Mouse (Mus musculus): ENCODE results near the gene Kcnk2. TPM values are rescaled to one million over a fixed set of nuclear protein-coding genes. Genes with fewer than 3 reads are reported as not detected.

The Kcnk2 gene
- total RNA-seq (2022) = 1 to 10 TPM; 1.5 to 5.0 (median 2.5) TPM

- DNase-seq (ENCODE audit: low spot score) = no peak
These were observed at the start of gene Kcnk2 for GRCm38 (mm10) chr1:189402223-189402943. Gene Kcnk2 (minus strand): TSS chr1:189402273.

GRCm38 (mm10) chr1:189440741-189441140 lies 38.7 kb upstream of the Kcnk2 start:
- no peak for DNase-seq (ENCODE audit: low spot score)

- peak; percentile 11 for DNase-seq (ENCODE audit: low spot score)
These were observed 35.1 kb upstream of the Kcnk2 start for GRCm38 (mm10) chr1:189437126-189437525.

GRCm38 (mm10) chr1:189435452-189435851 lies 33.4 kb upstream of the Kcnk2 start:
- no peak for DNase-seq (ENCODE audit: low spot score)

GRCm38 (mm10) chr1:189431479-189431878 lies 29.4 kb upstream of the Kcnk2 start:
- DNase-seq (ENCODE audit: low spot score) = no peak

GRCm38 (mm10) chr1:189430534-189430933 lies 28.5 kb upstream of the Kcnk2 start:
- DNase-seq (ENCODE audit: low spot score) = no peak

- DNase-seq (ENCODE audit: low spot score) = no peak
These were observed 27.5 kb upstream of the Kcnk2 start for GRCm38 (mm10) chr1:189429566-189429965.

GRCm38 (mm10) chr1:189426252-189426651 lies 24.2 kb upstream of the Kcnk2 start:
- no peak for DNase-seq (ENCODE audit: low spot score)

GRCm38 (mm10) chr1:189419914-189420313 lies 17.8 kb upstream of the Kcnk2 start:
- DNase-seq (ENCODE audit: low spot score) = no peak

GRCm38 (mm10) chr1:189409906-189410305 lies 7.8 kb upstream of the Kcnk2 start:
- DNase-seq (ENCODE audit: low spot score) = no peak

- DNase-seq (ENCODE audit: low spot score) = peak; percentile 32
These were observed 3.1 kb upstream of the Kcnk2 start for GRCm38 (mm10) chr1:189405221-189405620.

GRCm38 (mm10) chr1:189403546-189403945 lies 1.5 kb upstream of the Kcnk2 start:
- no peak for DNase-seq (ENCODE audit: low spot score)

- no peak for DNase-seq (ENCODE audit: low spot score)
These were observed 1.1 kb upstream of the Kcnk2 start for GRCm38 (mm10) chr1:189403139-189403538.

GRCm38 (mm10) chr1:189386848-189387247 lies 15.2 kb downstream of the Kcnk2 start:
- DNase-seq (ENCODE audit: low spot score) = no peak

- no peak for DNase-seq (ENCODE audit: low spot score)
These were observed 15.9 kb downstream of the Kcnk2 start for GRCm38 (mm10) chr1:189386141-189386540.

- no peak for DNase-seq (ENCODE audit: low spot score)
These were observed 34.4 kb downstream of the Kcnk2 start for GRCm38 (mm10) chr1:189367722-189368121.

- no peak for DNase-seq (ENCODE audit: low spot score)
These were observed 37.9 kb downstream of the Kcnk2 start for GRCm38 (mm10) chr1:189364188-189364587.

GRCm38 (mm10) chr1:189362579-189362978 lies 39.5 kb downstream of the Kcnk2 start:
- no peak for DNase-seq (ENCODE audit: low spot score)

- no peak for DNase-seq (ENCODE audit: low spot score)
These were observed 42.4 kb downstream of the Kcnk2 start for GRCm38 (mm10) chr1:189359699-189360098.

- no peak for DNase-seq (ENCODE audit: low spot score)
These were observed 48.2 kb downstream of the Kcnk2 start for GRCm38 (mm10) chr1:189353887-189354286.

GRCm38 (mm10) chr1:189351804-189352203 lies 50.3 kb downstream of the Kcnk2 start:
- no peak for DNase-seq (ENCODE audit: low spot score)

- no peak for DNase-seq (ENCODE audit: low spot score)
These were observed 52.9 kb downstream of the Kcnk2 start for GRCm38 (mm10) chr1:189349205-189349604.

- no peak for DNase-seq (ENCODE audit: low spot score)
These were observed 56.9 kb downstream of the Kcnk2 start for GRCm38 (mm10) chr1:189345166-189345565.
